Mouse (Mus musculus) Patski (cell line): ENCODE data around the gene Asl. TPM values are rescaled to one million over a fixed set of nuclear protein-coding genes. Genes with fewer than 3 reads are reported as not detected.
"Not testable (repeated sequence)": the region's sequence is repeated elsewhere in the genome, so short reads cannot be mapped to it uniquely, and the experiment has no call there.

Experiments
- ATAC-seq: fragments of 100-300 bp; one replicate; pipeline ENCODE4 v1.8.0; 2021
- CTCF ChIA-PET: fragments of 350-600 bp; sonication (Branson Sonifier 250); formaldehyde crosslinking; loops from one replicate; lab custom pipeline; 2022; ENCODE audit warnings: inconsistent platforms; lab: Charles Lee
- POLR2A ChIA-PET: fragments of 350-600 bp; sonication (Branson Sonifier 250); formaldehyde crosslinking; loops from one replicate; lab custom pipeline; 2022; ENCODE audit warnings: antibody characterized with exemption, inconsistent platforms; lab: Charles Lee
- DNase-seq: peaks from one replicate; pipeline ENCODE4 v3.0.0-alpha.2; 2011; ENCODE audit warnings: low read depth, low spot score
- H3K27me3 ChIP-seq: fragments of 371-371 bp; one replicate; pipeline ENCODE4 v1.5.1; 2021
- CTCF ChIP-seq: fragments of 100-300 bp; IDR thresholded peaks from one replicate; pipeline ENCODE4 v1.5.1; 2021
- in situ Hi-C: fragments of 300-500 bp; cut with MboI; formaldehyde crosslinking; loops from 3 replicates; pipeline ENCODE4 v1.11.1; 2018; ENCODE audit warnings: low pct_unique_long_range_greater_than_20kb, mixed read lengths
- polyA plus RNA-seq: library from polyadenylated mRNA; unstranded; gene quantifications from one replicate; pipeline ENCODE4 v1.2.3, GENCODE M21; 2021

Asl gene
- polyA plus RNA-seq, 1 experiment from 2014 or later, result 83.6 TPM

DNA sequence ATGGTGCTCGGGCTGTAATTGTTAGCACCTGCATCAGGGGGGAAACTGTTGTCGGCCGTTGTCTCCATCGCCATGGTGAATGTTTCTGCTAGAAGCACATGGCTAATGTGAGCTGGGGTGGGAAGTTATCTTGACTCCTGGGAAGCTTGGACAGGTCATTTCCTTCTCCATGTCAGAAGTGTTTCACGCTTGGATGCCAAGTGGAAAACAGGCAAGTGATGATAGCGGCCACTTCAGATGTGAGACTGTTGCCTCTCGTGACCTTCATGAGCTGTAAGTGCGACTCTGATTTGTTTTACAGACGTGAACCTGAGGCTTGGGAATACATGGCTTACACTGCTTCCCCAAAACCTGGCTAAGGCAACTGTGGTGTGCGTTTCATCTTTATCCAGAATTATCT is 17.5 kb upstream of the Asl start:
- CTCF ChIA-PET, result interaction anchor here (1.4 to 1.5 kb wide), 2 partner anchors 9 to 117 kb away, joined by 3 to 5 read pairs; no protein-coding TSS in a partner anchor
- DNase-seq, result no peak
- in situ Hi-C loops, result no loop called here
- no peak for TF ChIP-seq CTCF
- ATAC-seq, result no peak
- POLR2A ChIA-PET, result no interaction called here
- no peaks in the 10 kb centered on the region for H3K27me3 ChIP-seq

DNA sequence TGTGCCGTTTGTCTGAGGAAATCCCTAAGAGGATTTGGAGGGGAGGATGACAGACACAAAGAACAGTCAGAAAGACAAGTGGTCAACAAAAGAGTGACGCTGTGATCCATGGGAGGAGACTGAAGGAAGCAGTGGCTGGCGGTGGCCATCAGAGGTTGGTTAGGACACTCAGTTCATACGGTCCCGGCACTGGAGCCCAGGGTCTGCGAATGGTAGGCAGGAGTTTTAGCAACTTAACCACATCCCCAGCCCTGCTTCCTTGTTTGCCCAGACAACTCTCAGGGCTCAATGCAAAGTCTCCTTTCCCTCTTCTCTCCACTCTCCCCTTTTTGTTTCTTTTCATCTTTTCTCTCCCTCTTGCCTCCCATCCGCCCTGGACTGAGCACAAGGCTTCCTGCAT is 17.1 kb upstream of the Asl start:
- ChIA-PET CTCF (interaction anchor here (1.5 to 2.4 kb wide), 4 partner anchors 23 to 118 kb away, joined by 3 to 9 read pairs (median 6); no protein-coding TSS in a partner anchor), POLR2A (no interaction called here)
- in situ Hi-C loops, result no loop called here
- no peak for TF ChIP-seq CTCF
- DNase-seq (no peak), ATAC-seq (no peak)
- H3K27me3 ChIP-seq, result no peaks in the 10 kb centered on the region

DNA sequence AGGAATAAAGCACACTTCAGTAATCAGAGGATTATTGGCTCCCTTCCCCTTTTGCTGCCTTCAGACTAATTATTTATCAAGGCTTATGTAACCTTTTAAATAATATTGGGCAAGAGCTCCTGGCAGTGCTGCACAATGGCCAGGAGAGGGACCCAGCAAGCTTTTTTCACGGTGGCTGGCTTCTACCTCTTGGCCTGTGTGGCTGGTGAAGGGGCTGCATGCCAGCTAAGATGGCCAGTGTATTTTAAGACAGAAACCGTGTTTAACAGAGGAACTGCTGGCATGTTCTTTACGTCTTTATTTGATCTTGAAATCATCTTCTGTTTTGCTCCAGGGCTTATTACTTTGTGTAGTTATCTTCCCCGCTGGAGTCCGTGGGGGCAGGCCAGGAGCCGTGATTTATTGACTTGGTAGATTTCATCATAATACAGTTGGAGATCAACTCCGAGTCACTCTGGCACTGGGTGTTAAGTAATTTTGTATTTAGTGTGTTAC is 15.2 kb upstream of the Asl start:
- ATAC-seq (peak; percentile 62), DNase-seq (no peak)
- ChIA-PET CTCF (interaction anchor here (1.1 to 2.6 kb wide), 10 partner anchors 13 to 94 kb away, joined by 3 to 9 read pairs (median 6); partner anchors contain the start of gene Gusb), POLR2A (no interaction called here)
- in situ Hi-C loops, result loop anchor here (5.0 kb wide), 1 partner anchor 47 kb away; no protein-coding TSS in a partner anchor
- H3K27me3 ChIP-seq, result no peaks in the 10 kb centered on the region
- peak; percentile 85 for TF ChIP-seq CTCF

DNA sequence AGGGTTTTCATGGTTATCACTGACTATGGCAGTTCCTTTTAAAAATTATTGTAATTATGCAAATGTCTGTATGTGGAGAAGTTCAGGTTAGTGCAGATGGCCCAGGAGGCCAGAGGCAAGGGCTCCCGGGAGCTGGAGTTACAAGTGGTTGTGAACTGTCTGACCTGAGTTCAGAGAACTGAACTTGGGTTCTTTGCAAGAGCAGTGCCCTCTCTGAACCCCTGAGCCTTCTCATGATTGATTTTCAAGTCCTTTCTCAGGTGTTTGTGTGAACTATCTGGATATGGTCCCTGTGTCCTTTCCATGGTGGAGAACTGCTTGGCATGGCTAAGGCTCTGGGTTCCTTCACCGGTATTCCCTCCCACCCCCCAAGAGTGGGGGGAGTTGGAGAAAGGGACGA is 14.7 kb upstream of the Asl start:
- ATAC-seq (no peak), DNase-seq (no peak)
- no peak for TF ChIP-seq CTCF
- in situ Hi-C loops, result loop anchor here (5.0 kb wide), 1 partner anchor 46 kb away; no protein-coding TSS in a partner anchor
- ChIA-PET POLR2A (no interaction called here), CTCF (interaction anchor here (0.9 to 2.6 kb wide), 8 partner anchors 9 to 90 kb away, joined by 3 to 8 read pairs (median 6); partner anchors contain the start of gene Gusb)
- no peaks in the 10 kb centered on the region for H3K27me3 ChIP-seq

DNA sequence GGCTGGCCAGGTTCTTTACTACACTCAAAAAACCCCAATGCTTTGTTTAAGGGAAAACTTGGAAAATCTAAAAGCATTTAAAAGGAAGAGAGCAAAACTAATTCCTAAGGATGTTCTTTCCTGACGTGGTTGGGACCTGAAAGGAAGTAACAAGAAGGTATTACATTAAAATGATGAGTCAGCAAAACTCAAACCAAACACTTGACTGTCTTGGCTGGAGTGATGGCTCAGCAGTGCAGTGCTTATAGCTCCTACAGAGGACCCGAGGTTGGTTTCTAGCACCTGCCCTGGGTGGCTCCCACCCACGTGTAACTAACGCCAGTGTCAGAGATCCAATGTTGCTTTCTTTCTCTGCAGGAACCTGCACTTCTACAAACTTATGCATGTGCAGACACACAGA is 12.2 kb upstream of the Asl start:
- in situ Hi-C loops, result loop anchor here (5.0 kb wide), 1 partner anchor 44 kb away; no protein-coding TSS in a partner anchor
- TF ChIP-seq CTCF, result no peak
- H3K27me3 ChIP-seq, result no peaks in the 10 kb centered on the region
- DNase-seq, result no peak
- ATAC-seq, result no peak
- POLR2A ChIA-PET, result no interaction called here
- CTCF ChIA-PET, result interaction anchor here (1.4 to 2.9 kb wide), 4 partner anchors 10 to 98 kb away, joined by 3 to 13 read pairs (median 6); no protein-coding TSS in a partner anchor

DNA sequence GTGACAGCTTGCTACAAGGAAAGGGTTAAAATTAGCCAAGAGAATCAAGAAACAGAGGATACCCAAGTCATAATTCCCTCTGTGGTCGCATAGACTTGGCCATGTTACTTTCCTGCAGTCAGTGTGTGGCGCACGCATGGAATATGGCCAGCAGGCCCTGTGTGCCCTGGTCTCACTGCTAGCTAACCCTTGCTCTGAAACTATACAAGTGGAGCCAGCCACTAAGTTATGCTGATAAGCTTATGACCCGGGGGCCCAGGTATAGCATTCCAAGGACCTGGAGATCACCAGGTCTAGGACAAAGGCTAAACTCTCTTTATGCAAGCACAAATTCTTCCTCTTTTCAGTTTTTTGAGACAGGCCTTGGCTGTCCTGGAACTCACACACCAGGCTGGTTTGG is 11.8 kb upstream of the Asl start:
- no peaks in the 10 kb centered on the region for H3K27me3 ChIP-seq
- in situ Hi-C loops, result loop anchor here (5.0 kb wide), 1 partner anchor 43 kb away; no protein-coding TSS in a partner anchor
- ChIA-PET CTCF (interaction anchor here (1.0 to 2.9 kb wide), 5 partner anchors 10 to 98 kb away, joined by 3 to 13 read pairs (median 4); partner anchors contain the start of gene Gusb), POLR2A (no interaction called here)
- TF ChIP-seq CTCF, result no peak
- DNase-seq, result no peak
- ATAC-seq, result no peak

DNA sequence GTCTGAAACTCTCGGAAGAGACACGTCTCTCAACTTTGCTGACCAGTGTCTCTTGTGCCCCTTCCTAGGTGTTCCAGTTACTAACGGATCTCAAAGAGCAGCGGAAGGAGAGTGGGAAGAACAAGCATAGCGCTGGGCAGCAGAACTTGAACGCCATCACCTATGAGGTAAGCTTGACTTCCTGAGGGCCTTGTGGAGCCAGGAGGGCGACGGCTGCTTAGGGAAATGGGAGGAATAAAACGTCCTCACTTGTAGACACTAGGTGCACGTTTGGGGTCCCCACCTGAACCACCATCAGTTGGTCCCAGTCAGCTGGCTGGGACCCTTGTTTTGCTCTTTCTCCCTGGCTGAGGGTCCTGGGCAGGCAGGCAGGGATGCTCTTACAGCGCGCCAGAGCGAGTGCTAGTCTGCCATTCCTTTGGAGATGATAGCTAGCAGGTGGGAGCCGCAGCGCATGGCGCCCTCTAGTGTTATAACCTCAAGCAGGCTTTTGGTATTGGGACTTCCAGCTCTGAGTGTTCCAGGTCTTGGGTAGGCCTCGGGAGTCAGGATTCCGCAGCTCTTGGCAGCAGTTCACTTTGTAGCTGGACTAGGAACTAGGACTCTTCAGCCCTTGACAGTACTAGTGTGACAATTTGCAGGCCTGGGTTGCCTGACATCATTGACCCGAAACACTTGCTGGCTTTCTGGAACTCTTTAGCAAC is 8.9 kb upstream of the Asl start:
- in situ Hi-C loops, result no loop called here
- DNase-seq, result no peak
- no peaks in the 10 kb centered on the region for H3K27me3 ChIP-seq
- ATAC-seq, result peak; percentile 57
- ChIA-PET POLR2A (no interaction called here), CTCF (interaction anchor here (0.6 to 1.9 kb wide), 22 partner anchors 9 to 133 kb away, joined by 3 to 9 read pairs (median 4); no protein-coding TSS in a partner anchor)
- TF ChIP-seq CTCF, result peak; percentile 88

DNA sequence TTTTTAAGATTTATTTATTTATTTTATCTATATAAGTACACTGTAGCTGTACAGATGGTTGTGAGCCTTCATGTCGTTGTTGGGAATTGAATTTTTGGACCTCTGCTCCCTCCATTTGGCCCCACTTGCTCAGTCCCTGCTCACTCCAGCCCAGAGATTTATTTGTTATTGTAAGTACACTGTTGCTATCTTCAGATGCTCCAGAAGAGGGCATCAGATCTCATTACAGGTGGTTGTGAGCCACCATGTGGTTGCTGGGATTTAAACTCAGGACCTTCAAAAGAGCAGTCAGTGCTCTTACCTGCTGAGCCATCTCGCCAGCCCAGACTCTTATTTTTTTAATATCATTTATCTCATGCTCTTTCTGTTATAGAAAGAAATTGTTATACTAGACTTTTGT is 7.3 kb upstream of the Asl start:
- POLR2A ChIA-PET, ATAC-seq, in situ Hi-C loops, DNase-seq, H3K27me3 ChIP-seq: not testable (repeated sequence)
- TF ChIP-seq CTCF, result peak; percentile 68
- CTCF ChIA-PET, result interaction anchor here (0.9 to 2.0 kb wide), 5 partner anchors 12 to 183 kb away, joined by 3 to 4 read pairs (median 3); no protein-coding TSS in a partner anchor

DNA sequence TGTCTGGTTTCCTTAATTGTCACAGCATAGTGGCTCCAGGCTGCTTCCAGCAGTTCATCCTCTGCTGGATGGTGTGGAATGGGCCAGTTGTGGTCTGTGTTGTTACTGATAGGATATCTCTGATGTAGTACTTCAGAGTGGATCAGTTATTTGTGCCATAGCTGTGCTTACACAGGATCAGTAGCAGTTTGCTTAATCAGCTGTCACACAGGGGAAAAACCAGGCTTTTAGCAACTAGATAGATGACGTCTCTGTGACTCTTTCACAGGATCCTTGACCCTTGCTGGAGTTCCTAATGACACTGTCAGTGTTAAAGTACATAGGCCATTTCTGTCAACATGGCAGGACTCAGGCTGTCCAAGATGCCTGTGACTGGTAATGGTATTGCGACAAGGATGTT is 4.8 kb upstream of the Asl start:
- no peak for ATAC-seq

DNA sequence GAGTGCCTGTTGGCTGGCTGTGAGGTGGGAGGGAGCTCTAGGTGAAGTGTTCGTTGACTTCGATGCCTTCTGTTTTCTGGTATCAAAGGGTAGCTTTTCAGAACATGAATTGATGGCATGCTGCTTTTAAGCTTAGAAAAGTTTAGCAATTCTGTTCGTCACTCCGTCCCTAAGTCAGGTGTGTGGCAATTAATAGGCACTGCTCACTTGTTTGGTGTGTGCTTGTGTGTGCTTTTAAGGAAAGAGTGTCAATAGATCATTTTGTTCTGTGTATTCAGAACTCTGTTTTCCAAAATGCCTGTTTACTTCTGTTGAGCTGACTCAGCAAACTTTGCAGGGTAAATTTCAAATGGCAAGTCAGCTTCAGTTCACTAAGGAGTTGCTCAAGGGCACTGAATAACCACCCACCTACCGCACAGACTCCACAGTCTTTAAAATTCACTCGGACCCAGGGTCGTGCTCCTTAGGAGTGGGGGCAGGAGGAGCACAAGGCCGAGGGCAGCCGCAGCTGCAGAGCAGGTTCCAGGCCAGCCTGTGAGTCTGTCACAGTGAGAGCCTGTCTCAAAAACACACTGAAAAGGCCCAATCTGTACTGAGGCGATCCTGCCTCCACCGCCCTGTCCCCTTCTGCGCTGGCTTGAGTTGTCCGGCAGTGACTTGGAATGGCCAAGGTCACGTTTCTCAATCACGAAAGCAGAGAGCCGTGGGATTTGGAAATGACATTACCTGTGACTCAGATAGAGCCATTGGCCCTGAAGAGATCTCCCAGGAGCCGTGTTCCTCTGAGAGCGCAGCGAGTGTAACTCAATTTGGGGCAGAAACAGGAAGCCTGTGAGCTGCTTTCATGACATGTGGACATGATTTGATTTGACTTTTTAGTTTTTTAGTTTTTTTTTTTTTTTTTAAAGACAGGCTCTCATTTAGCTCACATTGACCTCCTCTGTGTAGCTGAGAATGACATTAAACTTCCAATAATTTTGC is 2.7 kb upstream of the Asl start:
- DNase-seq (no peak), ATAC-seq (no peak)
- ChIA-PET CTCF (interaction anchor here (0.8 to 2.2 kb wide), 6 partner anchors 9 to 108 kb away, joined by 3 to 6 read pairs (median 4); no protein-coding TSS in a partner anchor), POLR2A (no interaction called here)
- no peak for TF ChIP-seq CTCF
- H3K27me3 ChIP-seq, result no peaks in the 10 kb centered on the region
- in situ Hi-C loops, result no loop called here

More for the DNA sequence above, 4.8 kb upstream of the Asl start:
- in situ Hi-C loops, result no loop called here
- DNase-seq, result no peak
- CTCF ChIA-PET, result interaction anchor here (1.9 to 2.3 kb wide), 2 partner anchors 10 to 12 kb away, joined by 5 to 10 read pairs; no protein-coding TSS in a partner anchor
- H3K27me3 ChIP-seq, result no peaks in the 10 kb centered on the region
- POLR2A ChIA-PET, result no interaction called here
- no peak for TF ChIP-seq CTCF
